Mouse (Mus musculus): Measurements from ENCODE around the gene Rhno1. TPM values are rescaled to one million over a fixed set of nuclear protein-coding genes. Genes with fewer than 3 reads are reported as not detected.
A peak's percentile ranks its signal among the peaks of the same experiment; 100 is the strongest.

Gene Rhno1
- polyA plus RNA-seq (2015; fragmentation: Nextera tagmentation; extraction: Ambion mirVana): 39.1 and 39.5 TPM in 2 replicates

DNA sequence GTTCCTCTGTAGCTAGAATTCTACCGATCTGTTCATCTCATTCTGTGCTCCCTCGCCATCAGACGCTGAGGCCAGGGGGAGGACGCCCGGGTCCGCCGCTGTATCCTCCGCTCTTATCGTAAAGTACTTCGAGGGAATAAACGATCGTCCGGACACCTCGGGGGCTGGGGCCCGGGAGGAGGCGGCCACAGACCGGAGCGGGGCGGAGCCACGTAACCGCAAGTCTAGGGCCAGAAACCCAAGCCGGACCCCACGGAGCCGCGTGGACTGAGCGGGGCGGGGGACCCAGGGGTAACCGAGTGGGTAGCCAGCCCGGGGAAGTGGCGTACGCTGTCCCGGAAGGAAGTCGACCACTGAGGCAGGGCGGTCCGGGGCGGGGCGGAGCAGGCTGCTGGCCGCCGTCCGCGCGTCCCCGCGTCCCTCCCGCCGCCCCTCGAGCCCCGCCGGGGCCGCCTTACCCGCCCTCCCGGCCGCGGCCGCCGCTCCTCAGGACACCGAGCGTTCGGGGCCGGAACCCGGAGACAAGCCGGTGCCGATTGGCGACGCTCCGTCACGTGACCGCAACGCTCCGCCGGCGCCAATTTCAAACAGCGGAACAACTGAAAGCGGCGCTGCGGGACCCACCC, at the start of gene Rhno1, which contains the start of gene Foxm1:
Gene Rhno1, minus strand, starts transcription at position 531 of the 626 bp plus-strand sequence.
Gene Foxm1, plus strand, starts transcription at position 587 of the 626 bp plus-strand sequence.
- Histone ChIP-seq H3K27ac (ENCODE audit: low read depth, low read length) (peak within 1 kb of the TSS; percentile 96), H3K4me3 (ENCODE audit: low read depth, low read length) (peak within 1 kb of the TSS; percentile 98), H3K4me2 (replicated peaks; ENCODE audit: low read depth) (peak within 1 kb of the TSS; percentile 98), H3K9ac (ENCODE audit: low read depth, low read length) (peak within 1 kb of the TSS; percentile 89), H3K27me3 (replicated peaks; ENCODE audit: control insufficient read depth, insufficient read depth, low read length) (no peaks in the 10 kb centered on the region), H3K4me1 (replicated peaks; ENCODE audit: control insufficient read depth, insufficient read depth, low read length) (no peaks in the 10 kb centered on the region; the same call in 1 of the 2 replicates), H3K36me3 (ENCODE audit: control insufficient read depth, insufficient read depth) (peaks cover 12% of the 10 kb centered on the region; the same call in 1 of the 2 replicates), H3K9me3 (ENCODE audit: control insufficient read depth) (no peaks in the 10 kb centered on the region)
- TF ChIP-seq CTCF (IDR thresholded peaks at IDR 0.05; ENCODE audit: low read depth): no peak
- 0% methylated on average over 47 of the region's 76 CpGs for WGBS
- peak; percentile 87 for ATAC-seq

DNA sequence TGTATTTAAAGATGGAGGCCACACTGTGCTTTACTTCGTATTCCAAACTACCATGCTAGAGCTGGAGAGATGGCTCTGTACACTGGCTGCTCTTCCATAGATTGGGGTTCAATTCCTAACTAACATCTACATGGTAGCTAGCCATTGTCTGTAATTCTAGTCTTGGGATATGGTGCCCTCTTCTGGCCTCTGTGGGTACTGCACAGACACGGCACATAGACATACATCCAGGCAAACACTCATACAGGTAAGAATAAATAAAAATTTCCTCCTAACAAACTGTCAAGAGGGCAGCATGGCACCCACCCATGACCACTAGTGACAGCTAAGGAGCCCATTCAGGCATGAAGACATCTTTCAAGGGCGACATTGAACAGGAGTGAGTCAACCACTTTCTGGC, 48.4 kb upstream of the Rhno1 start:
- no peak overlapping the region for H3K9ac ChIP-seq (ENCODE audit: low read depth, low read length)
- no peaks in the 10 kb centered on the region for H3K4me1 ChIP-seq (replicated peaks; ENCODE audit: control insufficient read depth, insufficient read depth, low read length)
- no peak overlapping the region for H3K4me2 ChIP-seq (replicated peaks; ENCODE audit: low read depth)
- peak; percentile 93 for TF ChIP-seq CTCF (IDR thresholded peaks at IDR 0.05; ENCODE audit: low read depth)
- 0 out of 2 replicates have a peak, but pooled peaks have one; percentile 32 for ATAC-seq
- no peaks in the 10 kb centered on the region for H3K27me3 ChIP-seq (replicated peaks; ENCODE audit: control insufficient read depth, insufficient read depth, low read length)
- 18% methylated on average over 3 of the region's 3 CpGs for WGBS
- H3K9me3 ChIP-seq (ENCODE audit: control insufficient read depth): no peaks in the 10 kb centered on the region
- H3K4me3 ChIP-seq (ENCODE audit: low read depth, low read length): no peak overlapping the region
- peaks cover 49% of the 10 kb centered on the region for H3K36me3 ChIP-seq (ENCODE audit: control insufficient read depth, insufficient read depth)
- no peak overlapping the region for H3K27ac ChIP-seq (ENCODE audit: low read depth, low read length)

DNA sequence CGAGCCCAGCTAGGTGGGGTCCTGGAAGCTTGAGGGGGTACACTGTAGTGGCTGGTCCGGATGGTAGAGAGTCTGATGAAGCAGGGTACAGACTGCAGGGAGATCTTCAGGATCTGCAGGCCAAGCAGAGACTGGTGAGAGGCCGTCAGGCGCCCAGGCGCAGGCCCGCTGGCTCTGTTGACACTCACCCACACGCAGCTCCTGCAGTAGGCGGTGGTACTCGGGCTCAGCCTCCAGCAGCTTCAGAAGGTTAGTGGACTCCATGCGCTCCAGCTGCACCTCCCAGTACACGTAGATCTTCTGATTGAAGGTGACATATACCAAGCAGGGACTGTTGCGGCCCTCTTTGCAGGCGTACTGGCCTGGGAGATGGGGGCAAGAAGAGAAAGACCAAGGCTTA, 47.6 kb upstream of the Rhno1 start:
- 95% methylated on average over 13 of the region's 13 CpGs for WGBS
- no peaks in the 10 kb centered on the region for H3K9me3 ChIP-seq (ENCODE audit: control insufficient read depth)
- H3K4me2 ChIP-seq (replicated peaks; ENCODE audit: low read depth): no peak overlapping the region
- H3K4me1 ChIP-seq (replicated peaks; ENCODE audit: control insufficient read depth, insufficient read depth, low read length): no peaks in the 10 kb centered on the region
- H3K9ac ChIP-seq (ENCODE audit: low read depth, low read length): no peak overlapping the region
- no peak for TF ChIP-seq CTCF (IDR thresholded peaks at IDR 0.05; ENCODE audit: low read depth)
- no peak for ATAC-seq
- no peak overlapping the region for H3K27ac ChIP-seq (ENCODE audit: low read depth, low read length)
- no peaks in the 10 kb centered on the region for H3K27me3 ChIP-seq (replicated peaks; ENCODE audit: control insufficient read depth, insufficient read depth, low read length)
- H3K4me3 ChIP-seq (ENCODE audit: low read depth, low read length): no peak overlapping the region
- H3K36me3 ChIP-seq (ENCODE audit: control insufficient read depth, insufficient read depth): peaks cover 49% of the 10 kb centered on the region

DNA sequence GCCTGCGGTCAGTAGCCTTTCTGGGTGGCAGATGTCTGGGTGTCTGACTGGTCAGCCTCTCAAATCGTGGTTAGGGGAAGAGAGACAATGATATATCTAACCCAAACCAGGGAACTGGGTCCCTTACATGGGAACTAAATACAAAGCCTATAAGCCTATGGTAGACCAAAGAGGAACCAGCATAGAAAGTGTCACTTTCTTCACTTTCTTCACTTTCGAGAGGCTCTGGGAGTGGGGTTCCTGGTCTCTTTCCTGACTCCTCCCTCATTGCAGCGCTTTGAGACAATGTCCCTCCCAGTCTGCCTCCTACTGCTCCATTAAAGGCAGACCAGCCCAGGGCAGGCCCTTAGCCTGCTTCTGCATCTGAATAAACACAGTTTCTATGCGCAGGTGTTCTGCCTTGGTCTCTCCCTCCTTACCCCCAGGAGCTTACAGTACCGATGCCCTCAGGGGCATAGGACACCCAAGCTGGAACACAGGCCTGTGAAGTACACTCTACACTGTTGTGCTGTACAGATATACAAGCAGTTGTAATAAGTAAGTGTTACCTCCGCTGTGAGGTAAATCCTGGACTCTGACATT, 45.9 kb upstream of the Rhno1 start:
- TF ChIP-seq CTCF (IDR thresholded peaks at IDR 0.05; ENCODE audit: low read depth): no peak
- no peaks in the 10 kb centered on the region for H3K9me3 ChIP-seq (ENCODE audit: control insufficient read depth)
- peaks cover 49% of the 10 kb centered on the region for H3K36me3 ChIP-seq (ENCODE audit: control insufficient read depth, insufficient read depth)
- no peaks in the 10 kb centered on the region for H3K27me3 ChIP-seq (replicated peaks; ENCODE audit: control insufficient read depth, insufficient read depth, low read length)
- 91% methylated on average over 7 of the region's 7 CpGs for WGBS
- H3K27ac ChIP-seq (ENCODE audit: low read depth, low read length): no peak overlapping the region
- no peak overlapping the region for H3K4me3 ChIP-seq (ENCODE audit: low read depth, low read length)
- no peak for ATAC-seq
- no peak overlapping the region for H3K4me2 ChIP-seq (replicated peaks; ENCODE audit: low read depth)
- no peaks in the 10 kb centered on the region for H3K4me1 ChIP-seq (replicated peaks; ENCODE audit: control insufficient read depth, insufficient read depth, low read length)
- no peak overlapping the region for H3K9ac ChIP-seq (ENCODE audit: low read depth, low read length)

DNA sequence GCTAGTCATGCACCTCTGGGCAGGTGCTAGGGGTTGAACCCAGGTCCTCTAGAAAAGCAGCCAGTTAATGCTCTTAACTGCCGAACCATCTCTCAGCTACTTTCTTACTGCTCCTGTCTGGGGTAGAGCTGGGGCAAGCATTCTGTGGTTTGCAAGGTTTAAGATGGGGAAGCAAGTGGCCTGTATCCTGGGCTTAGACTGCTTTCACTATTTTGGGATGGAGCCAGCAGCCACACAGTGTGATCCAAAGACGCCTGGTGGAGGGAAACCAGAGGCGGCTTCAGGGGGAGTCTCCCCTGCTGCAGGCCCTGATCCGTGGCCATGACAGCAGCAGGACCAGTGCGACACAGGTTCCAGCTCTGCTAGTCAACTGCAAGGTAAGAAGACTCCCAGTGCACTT, 42.0 kb upstream of the Rhno1 start:
- TF ChIP-seq CTCF (IDR thresholded peaks at IDR 0.05; ENCODE audit: low read depth): no peak
- H3K27me3 ChIP-seq (replicated peaks; ENCODE audit: control insufficient read depth, insufficient read depth, low read length): no peaks in the 10 kb centered on the region
- no peak overlapping the region for H3K27ac ChIP-seq (ENCODE audit: low read depth, low read length)
- H3K4me3 ChIP-seq (ENCODE audit: low read depth, low read length): no peak overlapping the region
- WGBS: 55% methylated on average over 5 of the region's 5 CpGs
- no peaks in the 10 kb centered on the region for H3K9me3 ChIP-seq (ENCODE audit: control insufficient read depth)
- no peak overlapping the region for H3K4me2 ChIP-seq (replicated peaks; ENCODE audit: low read depth)
- no peak overlapping the region for H3K9ac ChIP-seq (ENCODE audit: low read depth, low read length)
- peaks cover 25% of the 10 kb centered on the region for H3K36me3 ChIP-seq (ENCODE audit: control insufficient read depth, insufficient read depth)
- no peak for ATAC-seq
- H3K4me1 ChIP-seq (replicated peaks; ENCODE audit: control insufficient read depth, insufficient read depth, low read length): no peaks in the 10 kb centered on the region

DNA sequence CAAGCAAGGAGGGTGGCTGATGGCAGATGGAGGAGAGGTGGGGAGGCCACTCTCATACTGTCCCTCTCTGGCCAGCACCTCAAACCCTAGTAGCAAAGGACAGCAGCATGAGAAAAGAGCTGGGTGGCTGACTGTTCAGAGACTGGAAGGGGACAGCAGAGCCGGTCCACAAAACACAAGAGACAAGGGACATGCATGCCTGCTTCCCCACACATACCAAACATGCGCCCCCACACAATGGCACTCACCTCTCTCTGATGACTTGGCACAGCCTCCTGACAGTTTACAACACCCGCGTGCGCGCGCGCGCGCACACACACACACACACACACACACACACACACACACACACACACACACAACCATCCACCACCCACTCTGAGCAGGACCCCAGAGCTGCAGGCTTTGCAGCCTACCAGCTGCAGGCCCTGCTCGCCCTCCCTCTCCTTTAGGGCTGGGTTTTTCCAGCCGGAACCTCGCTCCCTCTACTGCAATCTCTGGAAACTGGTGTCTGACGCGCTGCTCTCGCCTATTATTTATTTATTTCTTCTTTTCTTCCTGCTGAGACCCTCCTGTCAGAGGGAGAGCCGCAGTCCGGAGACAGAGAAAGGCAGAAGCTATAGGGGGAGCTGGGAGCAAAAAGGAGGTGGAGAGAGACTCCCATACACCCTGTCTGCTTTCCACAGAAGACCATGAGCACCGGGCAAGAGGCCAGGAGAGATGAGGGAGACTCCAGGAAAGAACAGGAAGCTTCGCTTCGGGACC, 36.9 kb upstream of the Rhno1 start:
- no peaks in the 10 kb centered on the region for H3K36me3 ChIP-seq (ENCODE audit: control insufficient read depth, insufficient read depth)
- TF ChIP-seq CTCF (IDR thresholded peaks at IDR 0.05; ENCODE audit: low read depth): no peak
- H3K27me3 ChIP-seq (replicated peaks; ENCODE audit: control insufficient read depth, insufficient read depth, low read length): no peaks in the 10 kb centered on the region
- H3K9me3 ChIP-seq (ENCODE audit: control insufficient read depth): no peaks in the 10 kb centered on the region
- 12% methylated on average over 13 of the region's 21 CpGs for WGBS
- H3K4me3 ChIP-seq (ENCODE audit: low read depth, low read length): peak overlapping the region; percentile 29
- H3K9ac ChIP-seq (ENCODE audit: low read depth, low read length): 0 out of 2 replicates have a peak overlapping the region, but pooled peaks have one; percentile 27
- H3K27ac ChIP-seq (ENCODE audit: low read depth, low read length): no peak overlapping the region
- peak overlapping the region; percentile 56 for H3K4me2 ChIP-seq (replicated peaks; ENCODE audit: low read depth)
- no peaks in the 10 kb centered on the region for H3K4me1 ChIP-seq (replicated peaks; ENCODE audit: control insufficient read depth, insufficient read depth, low read length)
- ATAC-seq: peak; percentile 24; the same call in 1 of the 2 replicates
